Mouse (Mus musculus): Measurements from ENCODE around the gene Tmem203. TPM values are rescaled to one million over a fixed set of nuclear protein-coding genes. Genes with fewer than 3 reads are reported as not detected.

Gene Tmem203
- polyA plus RNA-seq, 1 experiment from 2014 or later: 19.4 TPM

DNA sequence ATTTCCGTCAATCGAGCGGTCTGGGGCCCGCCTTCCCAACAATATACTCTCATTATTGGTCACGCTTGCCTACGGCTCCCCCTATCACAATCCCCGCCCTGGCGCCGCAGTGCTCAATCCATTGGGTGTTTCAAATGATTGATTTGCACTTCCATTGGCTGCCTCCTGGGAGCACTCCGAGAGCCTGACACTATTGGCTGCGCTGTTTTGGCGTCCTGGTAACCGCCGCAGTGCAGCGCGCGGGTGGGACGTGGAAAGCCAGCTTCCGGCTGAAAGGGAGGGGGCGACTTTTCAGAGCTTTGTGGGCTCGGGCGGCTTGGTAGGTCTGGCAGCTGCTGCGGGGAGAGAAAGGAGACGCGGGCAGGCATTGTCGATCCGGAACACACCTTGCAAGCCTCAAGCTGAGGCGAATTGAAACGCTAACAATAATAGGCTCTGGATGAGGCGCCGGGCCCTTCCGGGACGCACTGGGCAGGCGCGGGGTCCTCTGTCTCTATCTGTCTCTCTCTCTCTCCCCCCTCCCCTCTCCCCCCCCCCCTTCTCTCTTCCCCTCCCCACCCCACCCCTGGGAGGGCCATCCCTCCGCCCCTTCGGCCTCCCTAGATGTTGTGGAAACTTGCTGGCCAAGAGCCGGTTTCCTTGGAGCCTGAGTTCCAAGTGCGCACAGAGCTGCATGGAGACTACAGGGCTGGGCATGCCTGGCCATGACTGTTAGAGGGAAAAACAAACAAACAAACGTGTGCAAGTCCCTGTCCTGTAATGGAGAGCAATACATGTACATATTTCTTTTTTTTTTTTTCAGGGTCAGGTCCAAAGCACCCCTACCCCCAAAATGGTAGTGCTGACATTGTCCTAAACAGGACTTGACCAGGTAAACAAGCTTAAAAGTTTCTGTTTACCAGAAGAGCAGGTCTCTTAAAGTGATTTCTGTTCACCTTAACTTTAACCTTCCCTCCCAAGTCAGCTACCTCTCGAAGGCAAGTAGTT lies 30.2 kb upstream of the Tmem203 start:
- Histone ChIP-seq H3K9me3 (replicated peaks) (no peaks in the 10 kb centered on the region), H3K27me3 (0 out of 2 replicates have a peak, but pooled peaks cover 7% of the 10 kb centered on the region), H3K36me3 (ENCODE audit: poor library complexity, severe bottlenecking) (peaks cover 13% of the 10 kb centered on the region), H3K9ac (peak overlapping the region; percentile 70), H3K27ac (peak overlapping the region; percentile 98), H3K4me3 (peak overlapping the region; percentile 52), H3K4me1 (peaks cover 32% of the 10 kb centered on the region), H3K4me2 (peak overlapping the region; percentile 47)
- ATAC-seq: peak; percentile 98
- 2% methylated on average over 39 of the region's 41 CpGs for WGBS

DNA sequence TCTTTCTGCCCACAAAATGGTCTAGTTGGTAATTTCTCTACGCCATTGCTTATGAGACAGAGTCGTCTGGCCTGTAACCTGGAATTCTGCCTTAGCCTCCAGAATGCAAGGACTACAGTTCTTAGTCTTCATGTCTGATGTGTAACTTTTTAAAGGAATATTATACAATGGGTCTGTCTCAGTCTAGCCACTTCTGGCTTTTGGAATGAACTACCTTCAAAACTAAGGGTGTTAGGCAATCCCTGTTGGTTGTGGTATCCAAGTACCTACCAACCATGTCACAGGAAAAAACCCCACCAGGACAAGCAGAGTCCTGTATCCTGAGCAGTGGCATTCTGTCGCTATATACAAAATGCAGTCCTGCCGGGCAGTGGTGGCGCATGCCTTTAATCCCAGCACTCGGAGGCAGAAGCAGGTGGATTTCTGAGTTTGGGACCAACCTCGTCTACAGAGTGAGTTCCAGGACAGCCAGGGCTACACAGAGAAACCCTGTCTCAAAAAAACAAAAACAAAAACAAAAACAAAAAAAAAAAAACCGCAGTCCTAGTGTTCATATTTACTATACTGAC lies 29.3 kb upstream of the Tmem203 start:
- Histone ChIP-seq H3K9ac (peak overlapping the region; percentile 70; the same call in 1 of the 2 replicates), H3K4me3 (peak overlapping the region; percentile 52; the same call in 1 of the 2 replicates)
- 76% methylated on average over 8 of the region's 8 CpGs for WGBS

GRCm38 (mm10) chr2:25226864-25227263 lies 28.4 kb upstream of the Tmem203 start:
- H3K4me2 ChIP-seq: no peak overlapping the region
- H3K36me3 ChIP-seq (ENCODE audit: poor library complexity, severe bottlenecking): peaks cover 5% of the 10 kb centered on the region
- H3K4me1 ChIP-seq: peaks cover 31% of the 10 kb centered on the region
- H3K9ac ChIP-seq: no peak overlapping the region
- no peak overlapping the region for H3K27ac ChIP-seq
- H3K4me3 ChIP-seq: no peak overlapping the region
- peaks cover 18% of the 10 kb centered on the region; the same call in 1 of the 2 replicates for H3K27me3 ChIP-seq
- 87% methylated on average over 5 of the region's 5 CpGs for WGBS
- no peaks in the 10 kb centered on the region for H3K9me3 ChIP-seq (replicated peaks)
- ATAC-seq: no peak

More for the DNA sequence above, 29.3 kb upstream of the Tmem203 start:
- Histone ChIP-seq H3K36me3 (ENCODE audit: poor library complexity, severe bottlenecking) (peaks cover 13% of the 10 kb centered on the region), H3K4me1 (peaks cover 32% of the 10 kb centered on the region), H3K4me2 (peak overlapping the region; percentile 47), H3K9me3 (replicated peaks) (no peaks in the 10 kb centered on the region), H3K27me3 (0 out of 2 replicates have a peak, but pooled peaks cover 10% of the 10 kb centered on the region), H3K27ac (peak overlapping the region; percentile 98)
- ATAC-seq: no peak

DNA sequence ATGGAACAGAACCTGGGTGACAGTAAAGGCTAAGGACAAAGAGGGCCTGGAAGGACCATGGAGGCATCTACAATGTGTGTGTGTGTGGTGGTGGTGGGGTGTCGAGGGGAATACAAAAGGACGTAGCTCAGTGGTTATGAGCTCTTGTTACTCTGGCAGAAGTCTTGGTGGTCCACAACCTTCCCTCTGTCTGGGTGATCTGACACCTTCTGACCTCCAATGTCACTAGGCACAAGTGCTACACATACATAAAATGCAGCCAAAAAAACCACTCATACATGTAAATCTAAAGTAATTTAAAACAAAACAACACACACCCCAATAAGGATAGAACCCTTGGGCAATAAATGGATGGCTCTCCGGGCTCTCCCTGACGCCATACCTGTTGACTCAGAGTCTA lies 27.8 kb upstream of the Tmem203 start:
- peaks cover 29% of the 10 kb centered on the region for H3K4me1 ChIP-seq
- no peak overlapping the region for H3K4me3 ChIP-seq
- H3K9me3 ChIP-seq (replicated peaks): no peaks in the 10 kb centered on the region
- ATAC-seq: no peak
- no peak overlapping the region for H3K9ac ChIP-seq
- peaks cover 18% of the 10 kb centered on the region; the same call in 1 of the 2 replicates for H3K27me3 ChIP-seq
- no peak overlapping the region for H3K27ac ChIP-seq
- 89% methylated on average over 4 of the region's 4 CpGs for WGBS
- H3K36me3 ChIP-seq (ENCODE audit: poor library complexity, severe bottlenecking): 0 out of 2 replicates have a peak, but pooled peaks cover 3% of the 10 kb centered on the region
- H3K4me2 ChIP-seq: no peak overlapping the region

GRCm38 (mm10) chr2:25228431-25228889 lies 26.8 kb upstream of the Tmem203 start:
- 1% methylated on average over 7 of the region's 7 CpGs for WGBS
- Histone ChIP-seq H3K4me1 (peaks cover 22% of the 10 kb centered on the region), H3K9me3 (replicated peaks) (no peaks in the 10 kb centered on the region), H3K36me3 (ENCODE audit: poor library complexity, severe bottlenecking) (no peaks in the 10 kb centered on the region), H3K4me3 (0 out of 2 replicates have a peak overlapping the region, but pooled peaks have one; percentile 15), H3K9ac (peak overlapping the region; percentile 52; the same call in 1 of the 2 replicates), H3K4me2 (peak overlapping the region; percentile 46), H3K27me3 (peaks cover 18% of the 10 kb centered on the region; the same call in 1 of the 2 replicates), H3K27ac (peak overlapping the region; percentile 52)
- no peak; the same call in 1 of the 2 replicates for ATAC-seq

DNA sequence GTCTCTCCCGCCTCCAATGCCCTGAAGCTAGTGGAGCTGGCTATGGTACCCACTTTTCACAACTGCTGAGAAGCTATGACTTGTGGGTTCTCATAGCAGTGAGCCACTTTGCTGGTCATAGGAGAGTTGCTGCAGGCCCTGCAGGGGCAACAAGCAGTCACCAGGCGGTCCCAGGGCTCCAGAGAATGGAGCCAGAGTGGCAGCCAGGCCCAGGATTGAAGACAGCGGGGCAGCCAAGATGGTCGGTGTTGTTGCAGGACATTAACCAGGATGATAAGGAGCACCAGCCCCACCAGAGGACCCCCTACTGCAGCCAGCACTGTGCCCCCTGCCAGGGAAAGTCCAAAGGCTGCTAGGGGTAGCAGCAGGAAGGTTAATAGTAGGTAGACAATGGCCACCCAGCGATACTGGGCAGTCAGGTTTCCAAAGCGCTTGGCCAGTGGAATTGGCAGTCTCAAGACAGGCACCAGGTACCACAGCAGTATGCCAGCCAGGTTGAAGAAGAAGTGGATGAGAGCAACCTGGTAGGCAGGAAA lies 26.2 kb upstream of the Tmem203 start:
- peak overlapping the region; percentile 46; the same call in 1 of the 2 replicates for H3K4me2 ChIP-seq
- H3K4me1 ChIP-seq: peaks cover 17% of the 10 kb centered on the region
- 69% methylated on average over 6 of the region's 6 CpGs for WGBS
- H3K27me3 ChIP-seq: peaks cover 18% of the 10 kb centered on the region; the same call in 1 of the 2 replicates
- H3K9me3 ChIP-seq (replicated peaks): no peaks in the 10 kb centered on the region
- peak overlapping the region; percentile 52; the same call in 1 of the 2 replicates for H3K9ac ChIP-seq
- no peak for ATAC-seq
- H3K4me3 ChIP-seq: no peak overlapping the region
- no peak overlapping the region for H3K27ac ChIP-seq
- no peaks in the 10 kb centered on the region for H3K36me3 ChIP-seq (ENCODE audit: poor library complexity, severe bottlenecking)

DNA sequence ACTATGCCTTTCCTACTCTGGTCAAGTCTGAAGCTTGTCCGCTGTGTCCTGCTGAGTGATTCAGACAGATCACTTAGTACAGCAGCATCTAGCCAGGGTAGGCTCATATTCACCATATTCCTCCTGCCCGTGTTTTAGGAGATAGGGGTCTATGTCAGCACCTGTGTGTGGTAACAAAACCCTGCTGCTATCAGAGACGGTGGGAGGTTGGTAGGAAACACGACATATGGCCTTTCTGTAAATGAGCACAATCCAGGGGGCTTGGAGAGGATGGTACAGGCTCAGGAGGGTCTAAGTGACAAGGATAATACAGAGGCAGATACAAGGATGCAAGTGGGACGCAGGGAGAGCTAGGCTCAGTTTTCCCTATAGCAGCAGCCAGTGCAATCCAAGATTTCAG lies 25.7 kb upstream of the Tmem203 start:
- Histone ChIP-seq H3K4me2 (no peak overlapping the region), H3K9me3 (replicated peaks) (no peaks in the 10 kb centered on the region), H3K4me3 (no peak overlapping the region), H3K36me3 (ENCODE audit: poor library complexity, severe bottlenecking) (no peaks in the 10 kb centered on the region), H3K27ac (no peak overlapping the region), H3K27me3 (peaks cover 20% of the 10 kb centered on the region), H3K4me1 (peaks cover 17% of the 10 kb centered on the region), H3K9ac (no peak overlapping the region)
- ATAC-seq: no peak
- WGBS: 81% methylated on average over 5 of the region's 5 CpGs

GRCm38 (mm10) chr2:25230581-25230980 lies 24.7 kb upstream of the Tmem203 start:
- Histone ChIP-seq H3K9me3 (replicated peaks) (no peaks in the 10 kb centered on the region), H3K36me3 (ENCODE audit: poor library complexity, severe bottlenecking) (no peaks in the 10 kb centered on the region), H3K4me1 (peaks cover 13% of the 10 kb centered on the region), H3K9ac (no peak overlapping the region), H3K4me3 (no peak overlapping the region), H3K4me2 (no peak overlapping the region), H3K27me3 (peaks cover 22% of the 10 kb centered on the region), H3K27ac (no peak overlapping the region)
- no peak for ATAC-seq
- 93% methylated on average over 7 of the region's 7 CpGs for WGBS

GRCm38 (mm10) chr2:25231038-25231437 lies 24.2 kb upstream of the Tmem203 start:
- 51% methylated on average over 12 of the region's 12 CpGs for WGBS
- H3K27ac ChIP-seq: no peak overlapping the region
- no peak for ATAC-seq

GRCm38 (mm10) chr2:25233421-25233820 lies 21.8 kb upstream of the Tmem203 start:
- Histone ChIP-seq H3K4me1 (0 out of 2 replicates have a peak, but pooled peaks cover 6% of the 10 kb centered on the region), H3K9ac (no peak overlapping the region), H3K4me2 (no peak overlapping the region), H3K36me3 (ENCODE audit: poor library complexity, severe bottlenecking) (no peaks in the 10 kb centered on the region), H3K9me3 (replicated peaks) (no peaks in the 10 kb centered on the region), H3K27me3 (peaks cover 32% of the 10 kb centered on the region), H3K4me3 (no peak overlapping the region), H3K27ac (no peak overlapping the region)
- WGBS: 86% methylated on average over 4 of the region's 4 CpGs
- no peak for ATAC-seq

More at GRCm38 (mm10) chr2:25231038-25231437, 24.2 kb upstream of the Tmem203 start:
- 0 out of 2 replicates have a peak, but pooled peaks cover 9% of the 10 kb centered on the region for H3K4me1 ChIP-seq
- H3K4me3 ChIP-seq: no peak overlapping the region
- H3K4me2 ChIP-seq: no peak overlapping the region
- H3K9me3 ChIP-seq (replicated peaks): no peaks in the 10 kb centered on the region
- peaks cover 22% of the 10 kb centered on the region for H3K27me3 ChIP-seq
- no peak overlapping the region for H3K9ac ChIP-seq
- H3K36me3 ChIP-seq (ENCODE audit: poor library complexity, severe bottlenecking): no peaks in the 10 kb centered on the region

DNA sequence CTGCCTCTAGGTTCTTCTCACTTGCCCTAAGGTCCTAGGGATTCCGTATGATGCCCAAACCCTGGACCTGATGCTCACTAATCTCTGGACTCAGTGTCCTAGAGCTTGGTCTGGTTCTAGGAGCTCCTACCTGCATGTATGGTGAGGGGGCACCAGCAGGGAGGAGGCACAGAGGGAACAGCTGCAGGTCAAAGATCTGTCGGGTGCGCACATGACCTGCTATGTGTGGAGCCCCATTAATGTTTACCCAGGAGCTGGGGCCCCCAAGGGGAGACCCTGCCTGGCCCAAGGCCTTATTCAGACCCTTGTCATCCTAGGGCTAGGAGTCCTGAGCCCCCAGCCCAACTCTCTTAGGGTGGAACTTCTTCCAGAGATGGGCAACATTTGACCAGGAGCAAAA lies 21.2 kb upstream of the Tmem203 start, which contains the start of gene Slc34a3:
Gene Slc34a3, minus strand, starts transcription at position 315 of the 400 bp plus-strand sequence.
- Histone ChIP-seq H3K9me3 (replicated peaks) (no peaks in the 10 kb centered on the region), H3K27me3 (peaks cover 36% of the 10 kb centered on the region), H3K4me1 (no peaks in the 10 kb centered on the region), H3K4me2 (no peak within 1 kb of the TSS), H3K27ac (no peak within 1 kb of the TSS), H3K36me3 (ENCODE audit: poor library complexity, severe bottlenecking) (no peaks in the 10 kb centered on the region), H3K9ac (no peak within 1 kb of the TSS), H3K4me3 (no peak within 1 kb of the TSS)
- 88% methylated on average over 3 of the region's 3 CpGs for WGBS
- no peak for ATAC-seq
